Mouse (Mus musculus) forebrain, embryonic 16.5 days (tissue): Measurements from ENCODE around the gene 1700020N01Rik. TPM values are rescaled to one million over a fixed set of nuclear protein-coding genes. Genes with fewer than 3 reads are reported as not detected.

Experiments
- ATAC-seq: fragments of 200-750 bp; cut with Nextera tagmentation; 2 replicates; pipeline ENCODE4 v1.8.0; 2017; ENCODE audit warnings: mild to moderate bottlenecking, moderate library complexity
- H3K27ac ChIP-seq: fragments of 300-500 bp; sonication (generic); 2 replicates; pipeline ENCODE4 v1.5.1; 2014; ENCODE audit warnings: low read length, control low read depth
- H3K27me3 ChIP-seq: fragments of 300-500 bp; sonication (generic); replicated peaks from 2 replicates; pipeline ENCODE4 v1.6.1; 2014; ENCODE audit warnings: low read length; ENCODE audit not compliant: control insufficient read depth, insufficient read depth
- H3K36me3 ChIP-seq: fragments of 300-500 bp; sonication (generic); 2 replicates; pipeline ENCODE4 v1.6.1; 2014; ENCODE audit not compliant: control insufficient read depth, insufficient read depth
- H3K4me1 ChIP-seq: fragments of 300-500 bp; sonication (generic); replicated peaks from 2 replicates; pipeline ENCODE4 v1.6.1; 2014; ENCODE audit warnings: low read length; ENCODE audit not compliant: control insufficient read depth, insufficient read depth
- H3K4me2 ChIP-seq: fragments of 300-500 bp; sonication (generic); 2 replicates; pipeline ENCODE4 v1.6.1; 2014; ENCODE audit warnings: mild to moderate bottlenecking, low read length, control low read depth
- H3K4me3 ChIP-seq: fragments of 300-500 bp; sonication (generic); replicated peaks from 2 replicates; pipeline ENCODE4 v1.5.1; 2014; ENCODE audit warnings: mild to moderate bottlenecking, low read length, control low read depth
- H3K9ac ChIP-seq: fragments of 300-500 bp; sonication (generic); replicated peaks from 2 replicates; pipeline ENCODE4 v1.6.1; 2014; ENCODE audit warnings: low read depth, low read length, control low read depth
- H3K9me3 ChIP-seq: fragments of 300-500 bp; sonication (generic); 2 replicates; pipeline ENCODE4 v1.6.1; 2016; ENCODE audit warnings: low read length; ENCODE audit not compliant: control insufficient read depth
- WGBS: fragments of 180-500 bp; shearing (Covaris S2); extraction: QIAGEN DNeasy Blood & Tissue Kit; methylation state at CpG from one replicate; pipeline ENCODE4 v1.1.7; 2014; 5-methylcytosine and 5-hydroxymethylcytosine counted together
- polyA plus RNA-seq: library from polyadenylated mRNA; unstranded; fragments of >200 nt; fragmentation: Nextera tagmentation; extraction: Ambion mirVana; gene quantifications from 2 replicates; pipeline ENCODE4 v1.2.1, GENCODE M21; 2015

1700020N01Rik gene
- polyA plus RNA-seq = not detected in 2 replicates

- no peaks in the 10 kb centered on the region for H3K36me3 ChIP-seq
- H3K4me1 ChIP-seq = no peaks in the 10 kb centered on the region
- WGBS = 96% methylated on average over 22 of the region's 22 CpGs
- no peaks in the 10 kb centered on the region for H3K27me3 ChIP-seq
- H3K4me2 ChIP-seq = no peak within 1 kb of the TSS
- no peak within 1 kb of the TSS for H3K27ac ChIP-seq
- H3K4me3 ChIP-seq = no peak within 1 kb of the TSS
- H3K9ac ChIP-seq = no peak within 1 kb of the TSS
- no peaks in the 10 kb centered on the region for H3K9me3 ChIP-seq
- no peak for ATAC-seq
Observed at GRCm38 (mm10) chr10:21592896-21593380, at the start of gene 1700020N01Rik. 1700020N01Rik (plus strand) TSS chr10:21593145.

- H3K27me3 ChIP-seq = no peaks in the 10 kb centered on the region
- peak; percentile 81 for ATAC-seq
- H3K4me1 ChIP-seq = 0 out of 2 replicates have a peak, but pooled peaks cover 3% of the 10 kb centered on the region
- no peak overlapping the region for H3K4me2 ChIP-seq
- no peak overlapping the region for H3K9ac ChIP-seq
- no peak overlapping the region for H3K4me3 ChIP-seq
- no peak overlapping the region for H3K27ac ChIP-seq
- 29% methylated on average over 3 of the region's 3 CpGs for WGBS
- H3K9me3 ChIP-seq = no peaks in the 10 kb centered on the region
- H3K36me3 ChIP-seq = no peaks in the 10 kb centered on the region
Observed at GRCm38 (mm10) chr10:21543576-21544278, 49.2 kb upstream of the 1700020N01Rik start.

- ATAC-seq = no peak
- Histone ChIP-seq H3K4me1 (0 out of 2 replicates have a peak, but pooled peaks cover 3% of the 10 kb centered on the region), H3K9ac (no peak overlapping the region), H3K36me3 (no peaks in the 10 kb centered on the region), H3K27ac (no peak overlapping the region), H3K4me3 (no peak overlapping the region), H3K27me3 (no peaks in the 10 kb centered on the region), H3K9me3 (no peaks in the 10 kb centered on the region), H3K4me2 (no peak overlapping the region)
- WGBS = 95% methylated on average over 4 of the region's 4 CpGs
Observed at GRCm38 (mm10) chr10:21544721-21545120, 48.2 kb upstream of the 1700020N01Rik start.

DNA sequence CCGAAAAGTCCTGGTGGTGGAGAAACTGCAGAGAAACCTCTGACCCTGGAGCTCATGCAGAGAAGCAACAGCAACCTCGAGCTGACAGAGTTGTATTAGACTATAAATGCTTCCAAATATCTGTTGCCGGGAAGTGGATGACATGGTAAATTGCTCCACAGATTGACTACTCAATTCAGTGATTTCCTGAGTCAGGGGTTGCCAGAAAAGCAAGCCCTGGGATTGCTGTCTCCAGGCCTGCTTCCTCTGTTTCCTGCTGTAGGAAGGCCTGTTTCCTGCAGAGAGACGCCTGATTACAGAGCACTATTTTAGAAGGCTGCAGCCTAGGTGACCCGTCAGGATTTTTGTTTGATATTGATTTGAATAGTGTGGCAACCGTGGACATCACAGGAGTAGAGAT, 47.5 kb upstream of the 1700020N01Rik start:
- Histone ChIP-seq H3K9me3 (no peaks in the 10 kb centered on the region), H3K36me3 (no peaks in the 10 kb centered on the region), H3K27ac (0 out of 2 replicates have a peak overlapping the region, but pooled peaks have one; percentile 14), H3K9ac (no peak overlapping the region), H3K4me1 (0 out of 2 replicates have a peak, but pooled peaks cover 3% of the 10 kb centered on the region), H3K27me3 (no peaks in the 10 kb centered on the region), H3K4me3 (no peak overlapping the region), H3K4me2 (no peak overlapping the region)
- 49% methylated on average over 6 of the region's 6 CpGs for WGBS
- no peak for ATAC-seq

DNA sequence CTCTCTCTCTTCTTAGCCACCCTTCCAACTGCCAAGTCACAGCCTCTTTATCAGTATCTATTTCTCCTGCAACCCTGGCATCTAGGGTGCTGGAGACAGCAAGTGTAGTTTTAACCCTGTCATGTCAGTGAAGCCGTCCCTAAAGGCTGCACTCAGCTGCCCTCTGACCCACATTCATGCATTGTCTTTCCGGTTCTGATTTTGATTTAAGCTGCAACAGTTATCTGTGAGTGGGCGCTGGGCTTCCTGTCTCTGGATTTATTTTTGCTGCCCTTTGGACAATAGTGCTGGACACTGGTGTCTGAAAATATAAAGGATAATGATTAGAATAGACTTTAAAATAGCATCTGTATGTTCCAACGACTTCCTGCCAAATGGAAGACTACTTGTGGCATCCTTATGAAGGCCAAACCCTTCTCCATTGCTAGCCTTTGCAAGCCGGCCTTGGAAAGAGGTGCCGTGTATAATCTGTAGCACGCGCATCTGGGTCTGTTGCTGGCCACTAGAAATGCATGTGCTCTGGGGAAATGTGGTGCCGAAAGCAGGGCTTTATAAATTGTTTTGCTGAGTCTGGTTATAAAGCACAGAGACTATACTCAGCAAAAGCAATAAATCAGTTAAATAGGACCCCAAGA, 44.0 kb upstream of the 1700020N01Rik start:
- 77% methylated on average over 9 of the region's 9 CpGs for WGBS
- no peak overlapping the region for H3K4me3 ChIP-seq
- H3K27ac ChIP-seq = no peak overlapping the region
- H3K36me3 ChIP-seq = no peaks in the 10 kb centered on the region
- H3K27me3 ChIP-seq = no peaks in the 10 kb centered on the region
- H3K4me2 ChIP-seq = no peak overlapping the region
- H3K9me3 ChIP-seq = no peaks in the 10 kb centered on the region
- H3K9ac ChIP-seq = no peak overlapping the region
- H3K4me1 ChIP-seq = 0 out of 2 replicates have a peak, but pooled peaks cover 3% of the 10 kb centered on the region
- no peak for ATAC-seq

DNA sequence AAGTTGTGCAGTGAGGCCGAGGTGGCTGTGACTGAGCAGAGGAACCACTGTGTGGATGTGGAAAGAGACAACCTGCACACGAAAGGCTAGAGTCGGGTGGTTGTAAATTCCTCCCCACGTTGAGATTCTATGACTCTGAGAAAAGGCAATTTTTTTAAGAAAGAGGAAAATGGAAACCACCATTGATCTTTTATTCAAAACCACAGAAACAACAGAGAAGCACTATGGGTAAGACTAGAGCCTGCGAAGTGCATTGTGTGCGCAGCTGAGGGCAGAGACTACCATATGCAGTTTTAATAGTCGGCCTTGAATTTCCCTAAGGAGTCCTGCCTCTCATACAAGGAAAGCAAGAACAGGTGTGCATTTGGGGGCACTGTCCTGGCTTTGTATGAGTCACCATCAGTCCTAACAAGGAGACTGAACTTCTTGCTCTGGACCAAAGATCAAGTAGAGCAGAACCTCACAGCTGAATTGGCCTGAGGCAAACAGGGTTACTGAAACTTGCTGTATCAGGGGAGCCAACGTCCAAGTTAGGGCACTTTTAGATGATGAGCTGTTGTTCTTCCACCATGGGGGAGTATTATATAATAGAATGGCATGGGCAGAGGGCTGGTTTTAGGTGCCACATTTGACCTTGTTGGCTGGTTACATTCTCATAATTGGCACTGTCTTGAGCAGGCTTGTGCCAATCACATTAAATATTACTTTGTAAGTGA, 39.8 kb upstream of the 1700020N01Rik start:
- Histone ChIP-seq H3K36me3 (no peaks in the 10 kb centered on the region), H3K27ac (no peak overlapping the region), H3K4me2 (no peak overlapping the region), H3K4me3 (no peak overlapping the region), H3K27me3 (no peaks in the 10 kb centered on the region), H3K9ac (no peak overlapping the region), H3K9me3 (no peaks in the 10 kb centered on the region), H3K4me1 (no peaks in the 10 kb centered on the region)
- no peak for ATAC-seq
- WGBS = 88% methylated on average over 8 of the region's 8 CpGs

DNA sequence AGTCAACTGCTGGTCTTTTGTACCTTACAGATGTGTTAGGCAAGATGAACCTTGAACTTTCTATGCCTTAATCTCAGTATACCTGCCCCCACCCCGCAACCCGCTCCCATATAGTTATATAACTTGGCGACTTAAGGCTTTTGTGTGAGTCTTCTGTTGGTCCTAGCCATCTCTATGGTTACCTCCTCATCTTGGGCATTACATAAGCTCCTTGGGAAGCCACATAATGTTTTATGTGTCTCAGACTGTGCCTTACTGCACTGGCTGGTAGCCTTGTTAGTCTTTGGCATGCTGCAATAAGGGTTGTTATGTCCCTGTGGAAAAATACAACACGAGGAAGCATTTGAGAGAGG, 39.3 kb upstream of the 1700020N01Rik start:
- H3K27ac ChIP-seq = no peak overlapping the region
- no peak overlapping the region for H3K4me3 ChIP-seq
- H3K4me1 ChIP-seq = no peaks in the 10 kb centered on the region
- no peak overlapping the region for H3K9ac ChIP-seq
- H3K36me3 ChIP-seq = no peaks in the 10 kb centered on the region
- no peaks in the 10 kb centered on the region for H3K9me3 ChIP-seq
- WGBS = 89% methylated on average over 4 of the region's 4 CpGs
- ATAC-seq = no peak
- H3K27me3 ChIP-seq = no peaks in the 10 kb centered on the region
- no peak overlapping the region for H3K4me2 ChIP-seq

DNA sequence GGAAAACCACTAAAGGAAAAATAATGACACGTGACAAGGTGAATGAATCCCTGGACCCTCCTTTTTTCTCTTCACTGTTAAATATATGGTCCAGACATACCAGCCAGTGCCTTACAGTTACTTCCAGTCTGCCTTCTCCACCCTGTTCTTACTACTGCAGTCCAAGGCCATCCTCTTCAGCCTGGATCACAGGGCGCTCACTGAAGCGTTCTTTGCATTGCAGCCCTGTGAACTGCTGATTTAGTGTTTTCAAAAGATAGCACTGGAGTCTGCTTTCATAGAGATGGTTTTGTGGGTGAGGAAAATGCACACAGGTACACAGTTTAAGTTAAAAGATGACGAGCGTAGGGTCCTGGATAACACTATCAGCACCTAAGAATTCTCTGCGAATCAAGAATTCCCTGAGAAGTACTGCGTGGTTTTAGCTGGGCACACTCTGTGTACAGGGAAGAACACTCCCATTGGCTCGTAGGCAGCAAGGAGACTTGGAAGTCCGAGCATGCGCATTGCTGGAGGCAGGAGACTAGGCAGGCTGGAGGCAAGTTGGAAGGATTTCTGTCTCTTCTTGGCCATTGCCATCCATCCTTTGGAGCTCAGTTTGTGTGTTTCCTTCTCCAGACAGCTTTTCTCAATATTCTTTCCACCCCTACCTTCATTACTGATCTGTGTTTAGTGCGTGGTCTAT, 37.9 kb upstream of the 1700020N01Rik start:
- no peak overlapping the region for H3K27ac ChIP-seq
- 84% methylated on average over 11 of the region's 11 CpGs for WGBS
- H3K27me3 ChIP-seq = no peaks in the 10 kb centered on the region
- H3K4me2 ChIP-seq = no peak overlapping the region
- H3K9me3 ChIP-seq = no peaks in the 10 kb centered on the region
- no peak overlapping the region for H3K9ac ChIP-seq
- ATAC-seq = no peak
- no peaks in the 10 kb centered on the region for H3K36me3 ChIP-seq
- H3K4me3 ChIP-seq = no peak overlapping the region
- no peaks in the 10 kb centered on the region for H3K4me1 ChIP-seq

DNA sequence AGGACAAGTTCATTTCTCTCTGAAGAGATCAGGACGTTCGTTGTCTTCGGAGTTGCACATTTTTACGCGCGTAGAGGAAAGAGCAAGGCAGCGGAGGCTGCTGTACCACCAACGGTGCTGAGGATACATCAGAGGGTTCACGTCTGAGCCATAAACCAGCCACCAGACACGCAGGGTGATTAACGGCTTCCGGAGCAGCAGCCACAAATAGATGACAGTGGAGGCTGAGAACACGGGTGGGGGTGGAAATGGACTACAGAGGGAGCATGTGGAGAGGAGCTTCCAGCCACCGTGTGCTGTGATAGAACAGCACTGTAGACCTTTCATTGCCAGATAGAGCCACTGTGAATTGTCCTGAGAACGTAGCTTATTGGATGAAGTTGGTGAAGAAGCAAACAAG, 33.2 kb upstream of the 1700020N01Rik start:
- H3K27ac ChIP-seq = no peak overlapping the region
- no peaks in the 10 kb centered on the region for H3K4me1 ChIP-seq
- no peaks in the 10 kb centered on the region for H3K27me3 ChIP-seq
- H3K9me3 ChIP-seq = no peaks in the 10 kb centered on the region
- no peak overlapping the region for H3K4me2 ChIP-seq
- ATAC-seq = no peak
- 89% methylated on average over 15 of the region's 15 CpGs for WGBS
- H3K36me3 ChIP-seq = no peaks in the 10 kb centered on the region
- H3K9ac ChIP-seq = no peak overlapping the region
- no peak overlapping the region for H3K4me3 ChIP-seq
